Mouse (Mus musculus): ENCODE data around the gene Gnptab.

- TF ChIP-seq CTCF (IDR thresholded peaks at IDR 0.05; ENCODE audit: extremely low read depth, insufficient read depth, low read length) (no peak), POLR2A (IDR thresholded peaks at IDR 0.05; ENCODE audit: extremely low read depth, insufficient read depth, low read length) (no peak)
Observed at GRCm38 (mm10) chr10:88492658-88493057, 113.7 kb downstream of the Gnptab start.

Data from cortical plate, adult 2 months (tissue).